Mouse (Mus musculus) bone marrow macrophage, adult 2 months (primary cell): ENCODE measurements at regions not wholly inside any gene's neighbourhood (a gene's known extent, or its start where the extent isn't known, plus 50 kb on each side); places are given as distances from the start of the nearest gene placed in this dataset.

Experiments used
- CTCF ChIP-seq: IDR thresholded peaks from 2 replicates; pipeline ENCODE4 v1.5.1; 2012; ENCODE audit warnings: low read depth, mild to moderate bottlenecking, low read length, moderate library complexity
- POLR2A ChIP-seq: IDR thresholded peaks from 2 replicates; pipeline ENCODE4 v1.6.1; 2012; ENCODE audit warnings: mild to moderate bottlenecking, low read depth, low read length, borderline replicate concordance

GRCm38 (mm10) chr1:23656302-23656701 is 105.3 kb upstream of the B3gat2 start:
- TF ChIP-seq CTCF (no peak), POLR2A (no peak)
